Mouse (Mus musculus): ENCODE measurements around the gene Slc24a4. TPM values are rescaled to one million over a fixed set of nuclear protein-coding genes. Genes with fewer than 3 reads are reported as not detected.
A peak's percentile ranks its signal among the peaks of the same experiment; 100 is the strongest.

Slc24a4 gene
- polyA plus RNA-seq, 1 experiment from 2014 or later = 10.2 TPM

GRCm38 (mm10) chr12:102287904-102288602, 159.5 kb downstream of the Slc24a4 start:
- DNase-seq (ENCODE audit: low spot score) (peak; percentile 40), ATAC-seq (no peak)
- no peak overlapping the region for H3K9ac ChIP-seq (replicated peaks; ENCODE audit: low read depth)
- 44% methylated on average over 6 of the region's 6 CpGs for WGBS
- H3K9me3 ChIP-seq (ENCODE audit: low read length) = no peaks in the 10 kb centered on the region
- H3K4me2 ChIP-seq (replicated peaks; ENCODE audit: low read depth, low read length) = no peak overlapping the region
- H3K36me3 ChIP-seq (ENCODE audit: insufficient read depth, low read length) = no peaks in the 10 kb centered on the region
- no peaks in the 10 kb centered on the region for H3K27me3 ChIP-seq (replicated peaks; ENCODE audit: insufficient read depth, low read length)
- H3K4me3 ChIP-seq (ENCODE audit: low read depth, low read length) = no peak overlapping the region
- H3K4me1 ChIP-seq (ENCODE audit: insufficient read depth, low read depth, low read length) = peaks cover 60% of the 10 kb centered on the region
- peak overlapping the region; percentile 66 for H3K27ac ChIP-seq (ENCODE audit: low read length)
- TF ChIP-seq CTCF (IDR thresholded peaks at IDR 0.05) = no peak
- TF ChIP-seq EP300 (IDR thresholded peaks at IDR 0.05) = peak; percentile 86

DNA sequence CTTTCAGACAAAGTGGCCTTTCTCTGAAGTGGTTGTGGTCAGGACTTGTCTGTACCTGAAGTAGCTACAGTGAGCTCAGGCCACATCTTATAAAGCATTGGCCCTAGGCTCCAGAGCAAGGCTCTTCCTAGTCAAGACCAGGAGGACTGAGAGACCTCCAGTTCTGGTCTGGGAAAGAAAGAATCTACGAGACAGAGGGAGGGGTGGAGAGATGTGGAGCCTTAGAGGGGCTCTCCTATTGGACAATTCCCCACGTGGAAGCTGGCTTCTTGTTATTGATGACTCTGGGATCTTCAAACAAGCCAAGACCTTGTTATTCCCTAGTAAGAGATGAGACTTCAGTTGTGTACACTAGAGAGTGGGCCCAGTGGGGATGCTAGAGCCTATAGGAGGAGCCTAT, 160.3 kb downstream of the Slc24a4 start:
- no peak overlapping the region for H3K4me2 ChIP-seq (replicated peaks; ENCODE audit: low read depth, low read length)
- no peak for ATAC-seq
- H3K4me3 ChIP-seq (ENCODE audit: low read depth, low read length) = no peak overlapping the region
- H3K36me3 ChIP-seq (ENCODE audit: insufficient read depth, low read length) = no peaks in the 10 kb centered on the region
- H3K27me3 ChIP-seq (replicated peaks; ENCODE audit: insufficient read depth, low read length) = no peaks in the 10 kb centered on the region
- WGBS = 43% methylated on average over 2 of the region's 2 CpGs
- peak overlapping the region; percentile 66 for H3K27ac ChIP-seq (ENCODE audit: low read length)
- no peak for TF ChIP-seq EP300 (IDR thresholded peaks at IDR 0.05)
- no peak for TF ChIP-seq CTCF (IDR thresholded peaks at IDR 0.05)
- DNase-seq (ENCODE audit: low spot score) = no peak
- H3K9ac ChIP-seq (replicated peaks; ENCODE audit: low read depth) = no peak overlapping the region
- H3K9me3 ChIP-seq (ENCODE audit: low read length) = no peaks in the 10 kb centered on the region
- peaks cover 64% of the 10 kb centered on the region for H3K4me1 ChIP-seq (ENCODE audit: insufficient read depth, low read depth, low read length)

DNA sequence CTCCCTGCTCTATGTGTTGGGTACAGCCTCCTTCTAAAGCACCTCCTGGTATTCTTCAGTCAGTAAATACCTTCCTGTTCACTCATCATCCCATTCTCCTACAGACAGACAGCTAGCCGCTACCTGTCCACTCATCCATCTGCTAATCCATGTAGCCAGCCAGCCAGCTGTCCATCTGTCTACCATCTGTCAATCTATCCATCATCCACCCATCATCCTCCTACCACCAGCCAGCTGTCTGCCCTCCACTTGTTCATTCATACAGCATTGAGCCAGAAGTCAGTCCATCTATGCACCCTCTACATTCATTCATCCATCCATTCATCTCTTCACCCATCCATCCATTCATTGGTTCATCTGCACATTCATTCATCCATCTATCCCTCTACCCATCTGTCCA, 161.0 kb downstream of the Slc24a4 start:
- no peak overlapping the region for H3K27ac ChIP-seq (ENCODE audit: low read length)
- no peak overlapping the region for H3K4me3 ChIP-seq (ENCODE audit: low read depth, low read length)
- H3K9me3 ChIP-seq (ENCODE audit: low read length) = no peaks in the 10 kb centered on the region
- H3K36me3 ChIP-seq (ENCODE audit: insufficient read depth, low read length) = no peaks in the 10 kb centered on the region
- DNase-seq (ENCODE audit: low spot score) = no peak
- no peak overlapping the region for H3K9ac ChIP-seq (replicated peaks; ENCODE audit: low read depth)
- peaks cover 64% of the 10 kb centered on the region for H3K4me1 ChIP-seq (ENCODE audit: insufficient read depth, low read depth, low read length)
- no peaks in the 10 kb centered on the region for H3K27me3 ChIP-seq (replicated peaks; ENCODE audit: insufficient read depth, low read length)
- ATAC-seq = no peak
- H3K4me2 ChIP-seq (replicated peaks; ENCODE audit: low read depth, low read length) = no peak overlapping the region
- 100% methylated on average over 1 of the region's 1 CpGs for WGBS
- TF ChIP-seq EP300 (IDR thresholded peaks at IDR 0.05) (no peak), CTCF (IDR thresholded peaks at IDR 0.05) (no peak)

- no peak overlapping the region for H3K9ac ChIP-seq (replicated peaks; ENCODE audit: low read depth)
- no peak overlapping the region for H3K4me3 ChIP-seq (ENCODE audit: low read depth, low read length)
- H3K9me3 ChIP-seq (ENCODE audit: low read length) = no peaks in the 10 kb centered on the region
- ATAC-seq (no peak), DNase-seq (ENCODE audit: low spot score) (no peak)
- no peak overlapping the region for H3K4me2 ChIP-seq (replicated peaks; ENCODE audit: low read depth, low read length)
- WGBS = 89% methylated on average over 2 of the region's 2 CpGs
- H3K27ac ChIP-seq (ENCODE audit: low read length) = no peak overlapping the region
- no peaks in the 10 kb centered on the region for H3K27me3 ChIP-seq (replicated peaks; ENCODE audit: insufficient read depth, low read length)
- H3K36me3 ChIP-seq (ENCODE audit: insufficient read depth, low read length) = no peaks in the 10 kb centered on the region
- TF ChIP-seq CTCF (IDR thresholded peaks at IDR 0.05) (no peak), EP300 (IDR thresholded peaks at IDR 0.05) (no peak)
- H3K4me1 ChIP-seq (ENCODE audit: insufficient read depth, low read depth, low read length) = peaks cover 56% of the 10 kb centered on the region
Measured at GRCm38 (mm10) chr12:102290662-102291061, 162.1 kb downstream of the Slc24a4 start.

DNA sequence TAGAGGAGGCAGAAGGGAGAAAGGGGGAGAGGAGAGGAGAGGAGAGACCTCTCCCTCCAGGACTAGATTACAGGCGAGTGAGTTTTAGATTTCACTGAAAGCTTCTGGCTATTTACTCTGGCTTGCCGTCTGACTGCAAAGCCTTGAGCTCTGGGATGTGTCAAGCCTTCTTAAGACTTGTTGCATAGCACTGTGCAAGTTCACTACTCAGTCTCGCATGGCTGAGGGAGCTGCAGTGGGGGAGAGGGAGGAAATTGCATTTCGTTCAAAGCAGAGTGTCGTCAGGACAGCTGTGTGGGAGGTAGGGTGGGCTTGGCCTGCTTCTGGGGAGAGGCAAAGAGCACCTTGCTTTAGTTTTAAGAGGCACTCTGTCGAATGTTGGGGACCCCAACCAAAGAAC, 163.2 kb downstream of the Slc24a4 start:
- no peak for DNase-seq (ENCODE audit: low spot score)
- Histone ChIP-seq H3K4me3 (ENCODE audit: low read depth, low read length) (no peak overlapping the region), H3K4me1 (ENCODE audit: insufficient read depth, low read depth, low read length) (peaks cover 48% of the 10 kb centered on the region), H3K27me3 (replicated peaks; ENCODE audit: insufficient read depth, low read length) (no peaks in the 10 kb centered on the region), H3K4me2 (replicated peaks; ENCODE audit: low read depth, low read length) (no peak overlapping the region), H3K9me3 (ENCODE audit: low read length) (no peaks in the 10 kb centered on the region), H3K9ac (replicated peaks; ENCODE audit: low read depth) (no peak overlapping the region), H3K36me3 (ENCODE audit: insufficient read depth, low read length) (no peaks in the 10 kb centered on the region), H3K27ac (ENCODE audit: low read length) (peak overlapping the region; percentile 39; the same call in 1 of the 2 replicates)
- 28% methylated on average over 6 of the region's 6 CpGs for WGBS
- TF ChIP-seq CTCF (IDR thresholded peaks at IDR 0.05) = no peak
- no peak for TF ChIP-seq EP300 (IDR thresholded peaks at IDR 0.05)
- ATAC-seq = no peak

GRCm38 (mm10) chr12:102292501-102293215, 164.1 kb downstream of the Slc24a4 start:
- DNase-seq (ENCODE audit: low spot score) (peak; percentile 76), ATAC-seq (peak; percentile 44)
- Histone ChIP-seq H3K4me3 (ENCODE audit: low read depth, low read length) (no peak overlapping the region), H3K4me2 (replicated peaks; ENCODE audit: low read depth, low read length) (no peak overlapping the region), H3K27me3 (replicated peaks; ENCODE audit: insufficient read depth, low read length) (no peaks in the 10 kb centered on the region), H3K9ac (replicated peaks; ENCODE audit: low read depth) (no peak overlapping the region), H3K36me3 (ENCODE audit: insufficient read depth, low read length) (no peaks in the 10 kb centered on the region), H3K4me1 (ENCODE audit: insufficient read depth, low read depth, low read length) (peaks cover 44% of the 10 kb centered on the region), H3K27ac (ENCODE audit: low read length) (peak overlapping the region; percentile 39; the same call in 1 of the 2 replicates), H3K9me3 (ENCODE audit: low read length) (no peaks in the 10 kb centered on the region)
- WGBS = 25% methylated on average over 7 of the region's 7 CpGs
- TF ChIP-seq EP300 (IDR thresholded peaks at IDR 0.05) = peak; percentile 15; the same call in 1 of the 2 replicates
- 0 out of 2 replicates have a peak, but pooled peaks have one; percentile 13 for TF ChIP-seq CTCF (IDR thresholded peaks at IDR 0.05)

Measured in lung, postnatal 0 days (tissue).